Mouse (Mus musculus) myocyte (in vitro differentiated cells): ENCODE measurements around the gene Gm21732. TPM values are rescaled to one million over a fixed set of nuclear protein-coding genes. Genes with fewer than 3 reads are reported as not detected.
"Not testable (repeated sequence)": the region's sequence is repeated elsewhere in the genome, so short reads cannot be mapped to it uniquely, and the experiment has no call there.

ENCODE experiments used
- H3K27me3 ChIP-seq: one replicate; pipeline ENCODE4 v1.6.1; 2011; ENCODE audit not compliant: control insufficient read depth, insufficient read depth, insufficient read length
- H3K36me3 ChIP-seq: one replicate; pipeline ENCODE4 v1.6.1; 2011; ENCODE audit not compliant: control insufficient read depth, insufficient read depth
- H3K4me2 ChIP-seq: one replicate; pipeline ENCODE4 v1.6.1; 2011; ENCODE audit warnings: low read depth, control low read depth
- H3K4me3 ChIP-seq: one replicate; pipeline ENCODE4 v1.5.1; 2011; ENCODE audit warnings: mild to moderate bottlenecking, control low read depth, moderate library complexity
- H3K79me2 ChIP-seq: one replicate; pipeline ENCODE4 v1.6.1; 2011; ENCODE audit not compliant: control insufficient read depth, insufficient read depth
- H3ac ChIP-seq: one replicate; pipeline ENCODE4 v1.6.1; 2011; ENCODE audit not compliant: control insufficient read depth, insufficient read length
- polyA plus RNA-seq: library from polyadenylated mRNA; unstranded; fragments of >200 nt; fragmentation: generic; extraction: Trizol; gene quantifications from one replicate; pipeline ENCODE4 v1.2.1, GENCODE M21; 2012; ENCODE audit warnings: missing spikeins

The Gm21732 gene
- polyA plus RNA-seq = not detected

- H3K4me3 ChIP-seq, H3ac ChIP-seq, H3K36me3 ChIP-seq, H3K4me2 ChIP-seq, H3K27me3 ChIP-seq, H3K79me2 ChIP-seq: not testable (repeated sequence)
These were observed at the start of gene Gm21732 for GRCm38 (mm10) chrY:38575591-38575990. Gene Gm21732, minus strand, starts transcription at chrY:38575691.

Other genes with a start within 250 kb of the Gm21732 start
- gene Gm20897, start 73.5 kb downstream of the Gm21732 start, polyA plus RNA-seq = not detected